Mouse (Mus musculus) lung, postnatal 0 days (tissue): ENCODE results near the gene Tomm40. TPM values are rescaled to one million over a fixed set of nuclear protein-coding genes. Genes with fewer than 3 reads are reported as not detected.
A peak's percentile ranks its signal among the peaks of the same experiment; 100 is the strongest.

Experiments used
- ATAC-seq: fragments of 200-750 bp; cut with Nextera tagmentation; 2 replicates; pipeline ENCODE4 v1.8.0; 2017; ENCODE audit warnings: moderate library complexity
- DNase-seq: peaks from one replicate; pipeline ENCODE4 v3.0.0-alpha.2; 2016; ENCODE audit warnings: low spot score
- H3K27ac ChIP-seq: fragments of 300-500 bp; sonication (generic); 2 replicates; pipeline ENCODE4 v1.5.1; 2014; ENCODE audit warnings: antibody characterized with exemption, mild to moderate bottlenecking, low read length, mixed read lengths
- H3K27me3 ChIP-seq: fragments of 300-500 bp; sonication (generic); replicated peaks from 2 replicates; pipeline ENCODE4 v1.6.1; 2014; ENCODE audit warnings: low read length, mixed read lengths; ENCODE audit not compliant: insufficient read depth
- H3K36me3 ChIP-seq: fragments of 300-500 bp; sonication (generic); 2 replicates; pipeline ENCODE4 v1.6.1; 2014; ENCODE audit warnings: low read length, mixed read lengths; ENCODE audit not compliant: insufficient read depth
- H3K4me1 ChIP-seq: fragments of 300-500 bp; sonication (generic); 2 replicates; pipeline ENCODE4 v1.6.1; 2014; ENCODE audit warnings: antibody characterized with exemption, low read depth, low read length, mixed read lengths; ENCODE audit not compliant: insufficient read depth
- H3K4me2 ChIP-seq: fragments of 300-500 bp; sonication (generic); replicated peaks from 2 replicates; pipeline ENCODE4 v1.6.1; 2014; ENCODE audit warnings: low read depth, mild to moderate bottlenecking, low read length, moderate library complexity, mixed read lengths
- H3K4me3 ChIP-seq: fragments of 300-500 bp; sonication (generic); 2 replicates; pipeline ENCODE4 v1.5.1; 2014; ENCODE audit warnings: low read depth, low read length
- H3K9ac ChIP-seq: fragments of 300-500 bp; sonication (generic); replicated peaks from 2 replicates; pipeline ENCODE4 v1.6.1; 2014; ENCODE audit warnings: low read depth, mild to moderate bottlenecking
- H3K9me3 ChIP-seq: fragments of 300-500 bp; sonication (generic); 2 replicates; pipeline ENCODE4 v1.6.1; 2016; ENCODE audit warnings: low read length, mixed read lengths
- CTCF ChIP-seq: IDR thresholded peaks from 2 replicates; pipeline ENCODE4 v1.5.1; 2016; ENCODE audit warnings: antibody characterized with exemption, mild to moderate bottlenecking
- EP300 ChIP-seq: IDR thresholded peaks from 2 replicates; pipeline ENCODE4 v1.6.1; 2016; ENCODE audit warnings: antibody characterized with exemption, mild to moderate bottlenecking, control low read depth
- WGBS: fragments of 180-500 bp; shearing (Covaris S2); extraction: QIAGEN DNeasy Blood & Tissue Kit; methylation state at CpG from one replicate; pipeline ENCODE4 v1.1.7; 2014; 5-methylcytosine and 5-hydroxymethylcytosine counted together
- polyA plus RNA-seq: library from polyadenylated mRNA; unstranded; fragments of >200 nt; fragmentation: Nextera tagmentation; extraction: Ambion mirVana; gene quantifications from 2 replicates; pipeline ENCODE4 v1.2.1, GENCODE M21; 2015

Tomm40 gene
- polyA plus RNA-seq, 1 experiment from 2014 or later: 62.4 TPM

- DNase-seq: peak; percentile 78
- no peak overlapping the region; the same call in 1 of the 2 replicates for H3K9ac ChIP-seq
- H3K4me3 ChIP-seq: no peak overlapping the region
- peak; percentile 80 for ATAC-seq
- no peaks in the 10 kb centered on the region for H3K27me3 ChIP-seq
- H3K9me3 ChIP-seq: no peaks in the 10 kb centered on the region
- peaks cover 18% of the 10 kb centered on the region for H3K36me3 ChIP-seq
- peaks cover 17% of the 10 kb centered on the region; the same call in 1 of the 2 replicates for H3K4me1 ChIP-seq
- peak overlapping the region; percentile 27 for H3K4me2 ChIP-seq
- 28% methylated on average over 23 of the region's 24 CpGs for WGBS
- H3K27ac ChIP-seq: peak overlapping the region; percentile 83
- TF ChIP-seq EP300: peak; percentile 63
- TF ChIP-seq CTCF: 0 out of 2 replicates have a peak, but pooled peaks have one; percentile 3
Measured at GRCm38 (mm10) chr7:19755851-19756786, 40.9 kb upstream of the Tomm40 start.

GRCm38 (mm10) chr7:19755008-19755407 is 39.8 kb upstream of the Tomm40 start:
- H3K4me1 ChIP-seq: peaks cover 24% of the 10 kb centered on the region; the same call in 1 of the 2 replicates
- no peaks in the 10 kb centered on the region for H3K27me3 ChIP-seq
- DNase-seq: no peak
- ATAC-seq: no peak
- H3K36me3 ChIP-seq: peaks cover 18% of the 10 kb centered on the region
- 74% methylated on average over 2 of the region's 2 CpGs for WGBS
- H3K4me3 ChIP-seq: no peak overlapping the region
- H3K4me2 ChIP-seq: no peak overlapping the region
- no peak overlapping the region for H3K9ac ChIP-seq
- TF ChIP-seq EP300 (no peak), CTCF (peak; percentile 58)
- peak overlapping the region; percentile 83 for H3K27ac ChIP-seq
- no peaks in the 10 kb centered on the region for H3K9me3 ChIP-seq

GRCm38 (mm10) chr7:19754065-19754464 is 38.8 kb upstream of the Tomm40 start:
- Histone ChIP-seq H3K4me2 (no peak overlapping the region), H3K4me1 (peaks cover 24% of the 10 kb centered on the region; the same call in 1 of the 2 replicates), H3K4me3 (no peak overlapping the region), H3K9ac (no peak overlapping the region), H3K27ac (peak overlapping the region; percentile 68), H3K9me3 (no peaks in the 10 kb centered on the region), H3K36me3 (peaks cover 13% of the 10 kb centered on the region), H3K27me3 (no peaks in the 10 kb centered on the region)
- DNase-seq (no peak), ATAC-seq (no peak)
- TF ChIP-seq CTCF (no peak), EP300 (no peak)
- WGBS: 47% methylated on average over 1 of the region's 1 CpGs

GRCm38 (mm10) chr7:19753587-19753986 is 38.3 kb upstream of the Tomm40 start:
- Histone ChIP-seq H3K27ac (peak overlapping the region; percentile 68), H3K4me2 (no peak overlapping the region), H3K9me3 (no peaks in the 10 kb centered on the region), H3K36me3 (peaks cover 8% of the 10 kb centered on the region), H3K4me3 (no peak overlapping the region), H3K9ac (no peak overlapping the region), H3K4me1 (peaks cover 24% of the 10 kb centered on the region; the same call in 1 of the 2 replicates), H3K27me3 (no peaks in the 10 kb centered on the region)
- WGBS: 17% methylated on average over 7 of the region's 7 CpGs
- peak; percentile 50 for ATAC-seq
- TF ChIP-seq EP300: peak; percentile 94
- TF ChIP-seq CTCF: peak; percentile 58
- DNase-seq: peak; percentile 96

- no peak overlapping the region for H3K4me2 ChIP-seq
- no peak overlapping the region for H3K27ac ChIP-seq
- ATAC-seq (no peak), DNase-seq (peak; percentile 61)
- H3K9ac ChIP-seq: no peak overlapping the region
- TF ChIP-seq EP300 (no peak; the same call in 1 of the 2 replicates), CTCF (peak; percentile 71)
- H3K36me3 ChIP-seq: no peaks in the 10 kb centered on the region
- H3K27me3 ChIP-seq: no peaks in the 10 kb centered on the region
- H3K4me3 ChIP-seq: no peak overlapping the region
- H3K4me1 ChIP-seq: peaks cover 24% of the 10 kb centered on the region; the same call in 1 of the 2 replicates
- no peaks in the 10 kb centered on the region for H3K9me3 ChIP-seq
- 71% methylated on average over 8 of the region's 8 CpGs for WGBS
Measured at GRCm38 (mm10) chr7:19752652-19753051, 37.4 kb upstream of the Tomm40 start.

GRCm38 (mm10) chr7:19751070-19751383 is 35.8 kb upstream of the Tomm40 start:
- 28% methylated on average over 4 of the region's 4 CpGs for WGBS
- no peak for DNase-seq
- peaks cover 28% of the 10 kb centered on the region; the same call in 1 of the 2 replicates for H3K4me1 ChIP-seq
- ATAC-seq: no peak
- H3K4me2 ChIP-seq: no peak overlapping the region
- no peaks in the 10 kb centered on the region for H3K9me3 ChIP-seq
- H3K36me3 ChIP-seq: no peaks in the 10 kb centered on the region
- no peak overlapping the region for H3K9ac ChIP-seq
- TF ChIP-seq EP300 (no peak), CTCF (no peak)
- H3K4me3 ChIP-seq: no peak overlapping the region
- H3K27ac ChIP-seq: peak overlapping the region; percentile 88
- no peaks in the 10 kb centered on the region for H3K27me3 ChIP-seq
